In the genomic region with DNA sequence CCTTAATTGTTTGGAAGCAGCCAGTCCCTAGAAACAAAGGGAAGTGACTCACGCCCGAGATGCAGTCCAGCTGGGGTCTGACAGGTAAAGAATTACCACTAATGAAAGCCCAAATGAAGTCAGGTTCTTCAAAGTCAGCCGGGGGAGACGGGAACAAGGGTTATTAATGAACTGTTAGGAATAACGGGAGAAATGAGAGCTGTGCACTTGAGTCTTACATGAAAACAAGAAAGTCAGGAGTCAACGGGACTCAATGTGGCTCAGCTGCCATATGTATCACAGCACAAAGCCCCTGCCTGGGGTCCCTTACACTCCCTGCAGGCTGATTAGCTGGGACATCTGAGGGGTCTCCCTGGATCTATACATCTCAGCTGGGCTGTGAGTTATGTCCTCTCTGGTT, we compare ENCODE assay signal across 18 mouse cellular contexts.
A peak's percentile ranks its signal among the peaks of the same experiment; 100 is the strongest.
DNase-seq lines count a peak whose midpoint lies in the region; ATAC-seq and TF ChIP-seq lines count a peak whose summit lies in the region.
"Had no signal": no experiment of that assay in that cellular context is flagged by ENCODE, and none has a peak within 500 bp of the region (broad histone marks: within the 10 kb centered on the region; RNA-seq: fewer than 3 reads in every experiment).

No protein-coding gene starts in this region.

- peaks cover 23% of the 10 kb centered on the region for H3K4me1 ChIP-seq in hindbrain, embryonic 13.5 days (replicated peaks)
- H3K4me1 ChIP-seq in hindbrain, postnatal 0 days (ENCODE audit: insufficient read depth, low read length), result peaks cover 5% of the 10 kb centered on the region; the same call in 1 of the 2 replicates

- H3K36me3 ChIP-seq in hindbrain, embryonic 13.5 days, result no peaks in the 10 kb centered on the region
- H3K36me3 ChIP-seq in hindbrain, postnatal 0 days (ENCODE audit: insufficient read depth, low read length), result no peaks in the 10 kb centered on the region

- H3K9ac ChIP-seq in hindbrain, embryonic 13.5 days, result no peak overlapping the region
- no peak overlapping the region for H3K9ac ChIP-seq in hindbrain, postnatal 0 days (replicated peaks; ENCODE audit: low read length)
- H3K9ac ChIP-seq: forebrain, embryonic 13.5 days had no signal

- 19% methylated on average over 6 of the region's 6 CpGs for WGBS in hindbrain, embryonic 13.5 days
- WGBS in hindbrain, postnatal 0 days, result 32% methylated on average over 6 of the region's 6 CpGs

- H3K4me2 ChIP-seq in hindbrain, embryonic 13.5 days, result peak overlapping the region; percentile 30; the same call in 1 of the 2 replicates
- no peak overlapping the region for H3K4me2 ChIP-seq in hindbrain, postnatal 0 days (ENCODE audit: low read depth, low read length)
- H3K4me2 ChIP-seq: forebrain, embryonic 13.5 days had no signal

- no peaks in the 10 kb centered on the region for H3K27me3 ChIP-seq in hindbrain, embryonic 13.5 days
- no peaks in the 10 kb centered on the region for H3K27me3 ChIP-seq in hindbrain, postnatal 0 days (ENCODE audit: insufficient read depth, low read length)
- H3K27me3 ChIP-seq: forebrain, embryonic 13.5 days had no signal

- H3K27ac ChIP-seq in hindbrain, embryonic 13.5 days, result peak overlapping the region; percentile 44
- H3K27ac ChIP-seq in hindbrain, postnatal 0 days, result no peak overlapping the region
- H3K27ac ChIP-seq: forebrain, embryonic 13.5 days; left cerebral cortex, adult 2 months had no signal

- no peaks in the 10 kb centered on the region for H3K9me3 ChIP-seq in hindbrain, embryonic 13.5 days
- H3K9me3 ChIP-seq in hindbrain, postnatal 0 days (ENCODE audit: low read length), result no peaks in the 10 kb centered on the region
- H3K9me3 ChIP-seq: forebrain, embryonic 13.5 days had no signal

- TF ChIP-seq CTCF in hindbrain, postnatal 0 days (IDR thresholded peaks at IDR 0.05; ENCODE audit: low read depth), result no peak
- TF ChIP-seq CTCF in brain, embryonic 14.5 days (IDR thresholded peaks at IDR 0.05; ENCODE audit: borderline replicate concordance, extremely low read depth, insufficient read depth, insufficient read length), result no peak

- intact Hi-C loops in left cerebral cortex, postnatal 14 days (cut with DNase I), result no loop called here

- TF ChIP-seq POLR2A in brain, embryonic 14.5 days (IDR thresholded peaks at IDR 0.05; ENCODE audit: borderline replicate concordance, extremely low read depth, insufficient read depth, insufficient read length, poor library complexity, severe bottlenecking), result no peak

- no peak for DNase-seq in hindbrain, postnatal 0 days (ENCODE audit: low spot score)
- peak; percentile 27 for DNase-seq in brain, embryonic 14.5 days (ENCODE audit: low read depth)
- peak; percentile 33 for DNase-seq in embryo, embryonic 9.5 days (ENCODE audit: extremely low spot score)
- DNase-seq in neural tube, embryonic 10.5 days (ENCODE audit: extremely low spot score, low spot score), result peak; percentile 19
- no peak for DNase-seq in left cerebral cortex, adult 8-10 months (ENCODE audit: low spot score in 2 of 2)
- DNase-seq in left cerebral cortex, postnatal 14 days (ENCODE audit: low spot score in 2 of 2), result no peak
- DNase-seq: adrenal gland, postnatal 10 days; B cell, adult 2 months; cerebellum, adult 8-10 months; kidney, adult 11 months; lung, postnatal 4 days; midbrain, embryonic 14.5 days; spleen, adult 18-20 months; thymus, adult 18-20 months had no signal

- H3K4me3 ChIP-seq in hindbrain, embryonic 13.5 days, result no peak overlapping the region
- H3K4me3 ChIP-seq in hindbrain, postnatal 0 days (ENCODE audit: low read length), result no peak overlapping the region
- H3K4me3 ChIP-seq: forebrain, embryonic 13.5 days; left cerebral cortex, adult 2 months; myocyte had no signal

- ATAC-seq in hindbrain, embryonic 13.5 days (ENCODE audit: low FRiP score), result no peak
- ATAC-seq in hindbrain, postnatal 0 days, result no peak
- ATAC-seq: forebrain, embryonic 13.5 days had no signal

Comparison
In these comparisons a context has a peak if more than half of its experiments do, and no peak if none do; other contexts are left out.
1. DNase-seq: peak in brain, embryonic 14.5 days (single experiment), embryo, embryonic 9.5 days (single experiment) and neural tube, embryonic 10.5 days (single experiment); none in hindbrain, postnatal 0 days (single experiment), left cerebral cortex, adult 8-10 months (0 of 2) and left cerebral cortex, postnatal 14 days (0 of 2).